Mouse (Mus musculus): ENCODE measurements around the gene Itga1.
A peak's percentile ranks its signal among the peaks of the same experiment; 100 is the strongest.

Itga1 gene

DNA sequence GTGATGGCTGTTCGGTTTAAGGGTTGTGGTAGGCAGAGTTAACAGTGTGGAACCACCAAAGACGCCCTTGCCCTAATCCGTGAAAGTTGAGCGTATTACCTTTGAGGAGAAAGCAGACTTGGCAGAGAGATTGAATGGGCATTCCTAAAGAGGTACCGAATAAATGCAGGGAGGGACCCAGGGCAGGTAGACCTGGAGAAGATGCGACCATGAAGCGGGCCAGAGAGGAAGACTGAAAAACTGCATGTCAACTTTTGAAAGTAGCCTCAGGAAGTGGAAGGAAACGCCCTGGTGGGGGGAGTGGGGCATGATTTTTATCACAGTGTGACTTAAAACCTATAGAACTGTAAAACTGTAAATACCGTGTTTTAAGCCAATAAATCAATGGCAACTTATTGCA, 2.4 kb downstream of the Itga1 start:
- no peak for DNase-seq (ENCODE audit: low read depth)

DNA sequence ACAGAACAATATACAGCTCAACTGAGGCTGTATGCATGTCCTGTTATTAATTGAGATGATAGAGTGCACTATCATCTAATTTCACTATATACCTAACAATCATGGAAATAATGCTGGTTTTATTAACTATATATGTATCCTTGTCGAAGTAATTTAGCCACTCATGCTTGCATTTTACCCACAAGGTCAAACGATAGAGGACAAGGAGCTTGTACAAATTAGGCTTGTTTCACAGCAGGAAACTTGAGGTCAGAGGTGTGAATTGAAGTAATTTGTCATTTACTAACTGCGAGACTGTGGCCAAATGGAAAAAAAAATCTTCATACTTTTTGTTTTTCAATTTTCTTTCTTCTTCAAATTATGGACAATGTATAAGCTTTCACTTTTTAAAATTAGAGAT, 3.5 kb downstream of the Itga1 start:
- DNase-seq (ENCODE audit: low read depth) = no peak

DNA sequence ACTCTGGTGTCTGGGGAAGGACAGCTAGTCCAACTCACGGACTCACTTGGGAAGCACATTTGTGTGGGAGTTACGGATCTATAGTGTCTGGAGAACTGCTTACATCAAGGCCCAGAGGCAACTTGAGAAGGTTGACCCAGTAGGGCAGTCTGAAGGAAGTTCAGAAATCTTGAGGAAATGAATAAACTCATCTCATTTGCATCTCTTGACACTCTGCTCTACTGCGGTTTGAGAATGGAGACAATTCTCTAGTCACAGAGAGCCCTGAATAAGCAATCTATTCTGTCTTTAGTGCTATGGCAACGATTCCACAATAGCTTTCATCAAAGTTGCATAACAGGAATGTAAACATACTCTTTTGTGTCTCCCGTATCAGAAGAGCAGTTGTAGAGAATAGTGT, 4.8 kb downstream of the Itga1 start:
- no peak for DNase-seq (ENCODE audit: low read depth)

DNA sequence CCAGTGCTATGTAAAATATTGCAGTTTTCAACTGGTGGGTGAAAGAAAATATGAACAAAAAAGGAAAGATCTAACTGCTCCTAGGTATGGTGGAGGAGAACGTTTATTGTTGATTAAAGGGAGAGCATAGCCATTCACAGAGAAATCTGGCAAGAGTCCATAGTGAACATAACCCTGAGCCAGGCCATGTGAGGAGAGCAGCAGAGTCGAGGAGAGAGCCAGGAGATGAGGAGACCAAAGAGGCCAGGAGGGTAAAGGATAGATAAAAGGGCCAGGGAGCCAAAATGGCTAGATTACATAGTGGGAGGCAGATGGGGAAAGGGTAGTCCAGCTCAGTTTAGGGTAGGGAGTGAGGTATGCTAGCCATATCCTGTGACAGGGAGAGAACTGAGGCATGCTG, 5.5 kb downstream of the Itga1 start:
- DNase-seq (ENCODE audit: low read depth) = no peak

DNA sequence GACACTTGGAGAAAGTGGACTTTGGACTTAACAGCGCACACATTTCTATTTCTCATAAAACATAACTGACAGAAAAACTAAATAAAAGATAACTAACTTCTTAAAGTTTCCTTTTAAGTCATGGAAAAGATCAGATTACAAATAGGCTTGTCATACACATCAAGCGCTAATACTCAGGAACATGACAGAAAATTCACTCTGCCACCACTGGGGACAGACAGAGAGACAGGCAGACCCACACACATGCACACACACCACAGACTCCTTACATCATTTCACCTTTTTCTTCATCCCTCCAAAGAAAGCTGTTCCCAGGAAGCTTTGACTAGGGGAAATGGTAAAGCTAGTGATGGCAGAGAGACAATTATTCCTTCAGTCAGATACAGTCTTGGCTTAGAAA, 6.4 kb downstream of the Itga1 start:
- no peak for DNase-seq (ENCODE audit: low read depth)

DNA sequence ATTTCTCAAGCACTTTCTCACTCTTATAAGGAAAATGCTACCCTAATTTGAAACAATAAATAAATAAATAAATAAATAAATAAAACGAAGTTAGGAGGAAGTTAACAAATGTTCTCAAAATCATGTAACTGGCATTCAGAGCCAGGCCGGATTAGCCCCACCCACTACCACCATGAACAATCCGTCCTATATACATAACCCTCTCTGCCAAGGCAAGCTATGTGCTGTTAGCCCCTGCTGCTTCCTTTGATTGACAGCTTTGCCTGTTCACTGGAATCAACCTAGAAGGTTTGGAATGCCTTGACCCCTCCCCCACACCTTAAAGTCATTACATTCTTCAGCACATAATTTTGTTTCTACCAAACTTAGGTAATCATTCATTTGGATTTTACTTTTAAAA, 10.3 kb downstream of the Itga1 start:
- DNase-seq (ENCODE audit: low read depth) = no peak

DNA sequence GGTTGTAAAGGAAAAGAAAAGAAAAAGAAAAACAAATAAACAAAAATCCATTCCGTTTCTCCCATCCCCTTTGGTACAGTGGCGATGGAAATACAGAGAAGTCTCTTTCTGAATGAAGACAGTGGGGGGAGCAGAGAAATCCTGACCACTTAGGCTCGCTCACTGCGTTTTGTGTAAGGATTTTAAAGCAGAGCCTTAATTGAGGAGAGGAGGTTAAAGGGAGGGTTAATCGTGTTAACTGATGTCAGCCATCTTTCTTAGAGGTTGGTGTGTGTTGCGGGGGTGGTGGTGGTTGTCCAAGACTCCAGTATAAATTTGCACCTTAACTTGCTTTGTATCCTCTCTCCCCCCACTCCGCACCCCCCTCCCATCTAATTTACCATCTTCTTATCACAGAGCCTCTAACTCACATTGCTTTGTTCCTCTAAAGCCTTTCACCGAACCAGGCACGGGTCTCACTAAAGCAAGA, 10.8 kb downstream of the Itga1 start:
- no peak for DNase-seq (ENCODE audit: low read depth)

DNA sequence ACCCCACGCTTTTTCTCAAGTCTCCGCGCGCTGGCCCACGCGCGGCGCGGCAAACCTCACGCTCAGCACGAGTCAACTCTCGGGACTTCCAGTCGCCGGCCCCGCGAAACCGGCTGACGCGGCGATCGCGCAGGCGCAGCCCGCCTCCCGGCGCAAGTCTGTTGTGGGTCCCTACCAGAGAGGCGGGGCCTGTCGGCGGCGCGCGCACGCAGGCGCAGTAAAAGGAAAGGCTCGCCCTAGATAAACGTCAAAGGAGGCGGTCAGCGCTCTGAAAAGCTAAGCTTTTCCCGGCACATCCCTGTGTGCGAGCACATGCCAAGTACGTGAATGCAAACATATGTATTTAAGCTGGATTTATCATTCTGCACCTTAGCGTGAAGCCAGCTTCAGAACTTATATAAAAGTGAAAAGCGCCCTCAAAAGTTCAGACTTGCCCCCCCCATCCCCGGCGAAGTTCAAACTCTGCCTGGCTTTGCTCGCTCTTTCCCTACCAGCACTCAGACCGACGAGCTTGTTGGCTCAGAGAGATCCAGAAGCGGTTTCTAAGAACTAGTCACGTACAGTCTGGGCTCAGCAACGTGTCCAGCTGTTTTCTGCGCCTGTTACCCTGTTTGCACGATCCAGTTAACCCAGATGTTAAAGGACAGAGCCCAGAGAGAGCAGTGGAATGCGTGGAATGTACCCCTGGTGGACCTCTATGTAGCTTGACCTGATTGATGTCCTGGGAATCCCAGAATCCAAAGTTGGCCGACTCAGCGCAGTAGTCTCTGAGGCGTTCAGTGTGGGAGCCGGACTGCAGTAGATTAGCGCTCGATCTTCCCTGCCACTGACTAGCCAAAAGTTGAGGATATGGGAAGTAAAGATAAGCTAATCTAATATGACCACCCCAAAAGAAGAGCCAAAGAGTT, 11.4 kb downstream of the Itga1 start, which contains the start of gene Pelo:
Gene Pelo (minus strand): TSS at position 118 of the 908 bp plus-strand sequence.
- peak; percentile 79 for DNase-seq (ENCODE audit: low read depth)

DNA sequence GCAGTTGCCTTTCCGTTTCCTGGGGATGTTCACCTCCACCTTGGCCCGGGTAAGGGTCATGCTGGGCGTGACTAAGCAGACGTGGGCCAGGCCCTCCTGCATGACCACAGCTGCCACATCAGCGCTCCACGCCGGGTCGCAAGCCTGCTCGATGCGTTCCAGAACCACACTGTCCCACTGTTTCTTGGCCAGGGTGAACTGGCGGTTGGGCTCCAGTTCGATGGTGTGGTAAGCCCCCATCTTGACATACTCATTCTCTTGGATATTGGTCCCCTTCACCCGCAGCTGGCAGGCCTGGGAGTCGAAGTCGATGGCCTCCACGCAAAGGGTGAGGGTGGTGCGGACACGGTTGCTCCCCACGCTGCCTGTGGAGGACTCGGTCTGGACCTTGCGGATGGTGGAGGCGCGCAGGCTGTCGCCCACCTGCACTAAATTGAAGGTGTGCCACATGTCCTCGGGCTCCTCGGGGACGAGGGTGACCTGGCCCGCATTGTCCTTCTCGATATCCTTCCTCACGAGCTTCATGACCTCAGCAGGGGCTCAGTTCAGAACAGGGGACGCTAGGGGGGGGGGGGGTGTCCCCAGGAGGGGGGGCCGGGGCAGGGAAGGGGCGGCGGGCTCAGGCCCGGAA, 12.3 kb downstream of the Itga1 start:
- no peak for DNase-seq (ENCODE audit: low read depth)

DNA sequence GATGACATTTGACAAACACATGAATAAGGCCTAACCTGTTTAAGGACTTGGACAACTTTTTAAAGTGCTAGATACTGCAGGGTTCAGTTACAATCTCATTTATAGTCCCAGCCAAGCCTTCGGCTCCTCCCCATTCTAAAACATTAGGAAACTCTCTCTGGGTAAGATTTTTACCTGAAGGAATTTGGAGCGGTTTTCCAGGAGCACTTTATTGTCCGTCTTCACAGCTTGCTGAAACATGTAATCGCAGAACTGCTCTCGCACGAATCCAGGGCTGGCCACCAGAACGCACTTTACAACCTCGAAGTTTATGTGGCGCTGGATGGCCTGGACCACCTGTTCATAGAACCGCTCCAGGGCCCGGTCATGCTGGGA, 12.8 kb downstream of the Itga1 start:
- no peak for DNase-seq (ENCODE audit: low read depth)

DNA sequence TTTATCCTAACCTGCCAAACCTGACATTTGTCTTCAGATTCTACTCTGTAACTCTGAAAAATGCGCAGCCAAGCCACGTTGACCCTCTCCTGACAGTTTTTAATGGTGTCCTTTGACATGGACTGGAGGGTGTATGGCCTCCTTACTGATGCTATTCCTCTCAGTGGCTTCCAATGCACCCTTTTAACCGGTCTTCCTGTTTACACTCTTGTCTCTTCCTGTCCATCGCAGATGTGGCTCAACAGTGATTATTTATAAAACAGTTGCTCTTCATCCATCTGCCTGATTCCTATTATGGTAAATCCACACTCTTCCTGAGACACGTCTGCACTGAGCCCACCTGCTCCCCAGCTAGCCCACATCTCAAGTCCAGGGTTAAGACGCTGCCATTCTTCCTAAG, 15.8 kb downstream of the Itga1 start:
- DNase-seq (ENCODE audit: low read depth) = no peak

DNA sequence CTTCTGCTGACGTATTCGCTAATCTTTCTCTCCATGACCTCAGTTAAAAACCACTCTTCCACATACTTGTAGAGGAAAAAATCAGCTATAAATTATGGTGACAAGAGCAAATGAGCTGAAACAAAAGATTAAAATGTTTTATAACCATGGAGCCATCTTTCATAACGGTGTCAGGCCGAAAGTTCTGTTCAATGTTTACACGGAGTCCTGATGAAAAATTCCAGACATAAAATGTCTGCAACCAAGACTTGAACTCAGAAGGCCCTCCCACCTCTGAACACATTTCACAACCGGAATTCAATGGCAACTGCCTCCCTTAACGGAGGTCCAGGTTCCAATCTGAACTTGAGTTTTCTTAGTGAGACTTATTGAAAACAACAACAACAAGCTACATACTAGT, 19.4 kb downstream of the Itga1 start:
- DNase-seq (ENCODE audit: low read depth) = no peak

DNA sequence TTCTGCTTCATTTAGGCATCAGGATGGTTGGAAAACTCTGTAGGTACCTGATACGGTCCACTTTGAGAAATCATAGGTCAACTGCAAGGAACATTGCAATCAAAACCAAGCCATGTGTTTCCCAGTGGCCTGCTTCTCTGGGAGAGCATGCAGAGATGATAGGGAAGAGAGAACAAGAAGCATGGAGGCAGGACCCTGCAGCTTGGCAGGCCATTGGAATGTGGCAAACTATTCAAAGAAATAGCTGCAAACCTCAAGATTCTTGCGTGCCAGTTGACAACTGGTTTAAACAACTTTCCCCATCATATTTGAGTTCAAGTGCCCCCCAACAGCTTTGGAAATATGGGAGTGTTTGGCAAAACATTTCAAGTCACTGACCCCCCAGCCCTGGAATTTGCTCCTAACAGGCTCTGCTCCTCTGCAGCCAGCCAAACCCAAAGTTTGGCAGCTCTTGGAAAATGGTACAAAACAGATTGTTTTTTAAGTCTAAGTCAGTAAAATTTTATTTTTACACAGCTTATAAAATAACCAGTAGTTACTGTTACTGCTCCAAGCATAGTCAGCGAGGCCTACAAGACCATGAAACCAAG, 21.7 kb downstream of the Itga1 start:
- no peak for DNase-seq (ENCODE audit: low read depth)

DNA sequence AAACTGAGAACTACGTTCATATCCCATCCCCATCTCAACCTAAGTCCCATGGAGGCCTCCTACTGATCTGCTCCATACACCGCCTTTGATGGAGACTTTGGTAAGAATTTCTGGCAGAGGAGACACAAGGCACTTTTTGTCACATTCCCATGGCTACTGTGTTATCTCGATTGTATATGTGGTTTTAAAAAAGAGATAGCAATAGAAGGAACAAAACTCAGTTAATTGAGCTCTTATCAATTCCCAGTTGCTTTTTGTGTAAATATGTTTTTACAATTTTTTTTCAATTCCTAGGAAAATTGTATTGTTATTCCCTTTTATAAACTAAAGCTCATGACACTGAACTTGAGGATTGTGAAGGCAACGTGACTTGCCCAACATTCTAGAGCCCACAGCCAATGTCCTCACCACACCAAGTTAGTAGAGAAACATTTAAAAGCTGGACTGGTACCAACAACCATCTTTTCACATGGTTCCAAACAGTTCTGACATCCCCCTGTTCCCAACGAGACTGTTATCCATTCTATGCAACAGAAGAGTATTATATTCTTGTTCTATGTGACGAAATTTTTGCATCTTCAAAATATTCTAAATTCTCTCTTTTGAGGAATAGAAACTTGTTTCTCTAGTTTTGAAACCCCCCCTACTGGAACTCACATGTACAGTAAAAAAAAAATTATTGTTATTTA, 22.6 kb downstream of the Itga1 start:
- DNase-seq (ENCODE audit: low read depth) = no peak

DNA sequence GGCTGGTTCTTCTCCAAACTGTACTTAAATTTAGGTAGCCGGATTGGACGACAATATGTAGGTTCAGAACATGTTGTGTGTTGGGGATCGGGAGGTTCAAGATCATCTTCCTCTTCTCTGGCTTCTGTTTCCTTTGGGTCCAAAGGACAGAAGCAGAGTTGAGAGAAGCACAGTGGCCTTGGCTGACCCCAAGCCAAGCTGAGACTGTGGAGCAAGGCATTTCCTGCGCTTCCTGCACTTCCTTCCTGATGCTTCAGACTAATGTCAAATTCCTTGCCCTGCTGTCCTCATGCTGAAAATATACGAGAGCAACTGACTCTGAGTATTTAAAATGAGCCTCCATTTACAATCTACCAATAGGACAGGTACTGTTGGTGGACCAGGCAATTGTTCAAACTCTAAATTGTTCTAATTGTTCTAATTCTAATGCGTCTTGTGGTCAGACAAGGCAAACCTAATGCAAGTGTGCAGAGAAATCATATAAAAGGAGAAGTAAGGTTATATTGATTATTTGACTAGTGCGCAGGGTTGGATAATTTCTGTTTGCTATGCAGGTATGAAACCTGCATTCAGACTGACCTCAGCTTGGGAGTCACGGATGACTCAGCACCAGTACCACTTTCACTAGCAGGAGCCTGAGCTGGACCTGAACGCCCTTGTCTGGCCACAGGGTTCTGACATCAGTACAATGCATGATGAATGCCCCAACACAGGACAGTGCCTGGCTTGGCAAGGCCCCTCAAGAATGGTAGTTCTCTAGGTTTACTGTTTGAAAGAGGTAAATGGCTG, 24.2 kb downstream of the Itga1 start:
- DNase-seq (ENCODE audit: low read depth) = peak; percentile 23

DNA sequence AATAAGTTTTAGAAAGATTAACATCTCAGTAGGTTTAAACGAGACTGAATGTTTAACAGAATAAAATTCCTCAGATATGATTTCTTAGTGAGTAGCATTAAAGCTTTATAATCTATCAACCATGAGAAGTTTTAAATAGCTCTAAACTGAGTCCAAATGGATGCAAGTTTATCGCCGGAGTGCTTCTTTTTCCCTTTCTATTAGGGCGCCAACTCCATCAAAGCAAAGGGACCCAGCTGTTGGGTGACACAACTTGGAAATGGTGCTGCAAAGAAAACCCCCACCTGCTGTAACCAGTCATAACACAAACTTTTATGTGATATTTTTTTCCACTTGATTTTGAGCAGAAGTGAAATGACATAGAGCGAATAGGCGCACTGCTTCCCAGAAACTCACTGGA, 29.4 kb downstream of the Itga1 start:
- no peak for DNase-seq (ENCODE audit: low read depth)

DNA sequence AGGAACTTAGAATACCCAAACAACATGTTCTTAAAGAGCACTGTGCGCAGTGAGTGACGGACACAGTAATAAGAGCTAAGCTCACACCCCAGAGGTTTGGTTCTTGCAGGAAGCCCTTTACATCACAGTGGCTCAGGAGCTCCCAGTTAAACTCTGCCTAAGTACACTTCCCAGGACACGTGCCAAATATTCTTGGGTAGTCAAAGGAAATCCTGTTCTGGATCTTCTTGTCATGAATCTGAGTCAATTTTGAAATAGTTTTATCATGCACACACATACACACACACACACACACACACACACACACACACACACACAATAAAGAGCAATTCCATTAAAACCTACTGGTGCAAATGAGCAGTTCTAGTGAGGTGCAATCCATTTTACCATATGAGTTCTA, 30.3 kb downstream of the Itga1 start:
- no peak for DNase-seq (ENCODE audit: low read depth)

DNA sequence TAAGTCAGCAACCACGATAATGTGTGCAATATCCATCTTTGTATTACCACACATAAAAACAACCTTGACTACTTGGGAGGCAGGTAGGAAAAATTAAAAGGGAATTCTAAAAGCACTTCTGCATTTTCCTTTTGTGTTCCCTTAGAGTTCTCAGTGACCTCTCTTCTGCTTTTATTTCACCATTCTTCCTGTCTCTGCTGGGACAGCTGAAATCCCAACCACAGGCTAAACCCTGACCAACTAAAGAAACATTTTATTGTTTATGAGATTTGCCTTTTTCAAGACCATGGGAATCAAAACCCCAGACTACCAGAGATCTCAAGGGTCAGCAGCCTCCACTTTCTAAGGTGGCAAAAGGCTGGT, 33.8 kb downstream of the Itga1 start:
- no peak for DNase-seq (ENCODE audit: low read depth)

DNA sequence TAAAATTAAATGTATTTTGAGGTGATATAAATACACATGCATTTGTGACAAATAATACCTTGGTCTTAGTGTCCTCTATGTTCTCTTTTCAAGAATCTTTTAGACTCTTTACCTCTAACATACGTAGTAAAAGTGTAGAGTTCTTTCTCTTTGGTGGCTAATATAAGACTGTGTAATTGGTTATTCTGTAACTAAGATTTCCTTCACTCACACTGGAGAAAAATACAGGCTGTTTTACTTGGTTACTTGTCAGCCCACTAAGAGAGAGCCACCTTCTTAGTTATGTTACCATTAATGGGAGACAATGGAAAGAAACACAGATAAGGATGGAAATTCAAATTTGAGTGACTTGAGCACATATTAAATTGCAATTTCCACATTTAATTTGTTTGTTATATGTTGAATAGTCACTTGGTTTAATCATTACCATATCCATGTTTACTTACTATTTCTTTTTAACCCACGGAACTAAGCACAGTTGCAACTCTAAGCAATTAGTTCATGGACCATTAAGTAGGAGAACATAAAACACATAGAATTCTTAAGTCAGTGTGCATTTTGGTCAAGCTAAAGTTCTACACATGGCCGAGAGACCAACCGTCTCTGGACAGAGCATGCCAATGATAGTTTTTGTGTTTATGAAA, 34.3 kb downstream of the Itga1 start:
- no peak for DNase-seq (ENCODE audit: low read depth)

DNA sequence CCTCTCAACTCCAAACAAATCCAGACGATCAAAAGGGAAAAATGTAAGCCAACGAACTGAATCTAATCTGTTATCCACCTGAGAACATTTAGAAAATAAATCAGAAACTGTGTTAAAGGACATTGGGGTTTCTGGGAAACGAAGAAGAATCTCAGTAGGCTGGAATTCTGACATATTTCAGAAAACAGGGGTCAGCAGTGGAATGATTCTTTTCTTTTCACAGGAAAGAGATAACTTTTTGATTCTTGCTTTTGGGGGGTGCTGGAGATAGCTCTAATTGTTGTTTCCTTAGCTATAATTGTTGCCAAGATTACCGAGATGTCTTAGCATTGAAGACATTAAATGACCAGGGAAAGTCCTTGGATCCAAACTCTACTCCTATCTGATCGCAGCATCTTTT, 44.2 kb downstream of the Itga1 start:
- no peak for DNase-seq (ENCODE audit: low read depth)

DNA sequence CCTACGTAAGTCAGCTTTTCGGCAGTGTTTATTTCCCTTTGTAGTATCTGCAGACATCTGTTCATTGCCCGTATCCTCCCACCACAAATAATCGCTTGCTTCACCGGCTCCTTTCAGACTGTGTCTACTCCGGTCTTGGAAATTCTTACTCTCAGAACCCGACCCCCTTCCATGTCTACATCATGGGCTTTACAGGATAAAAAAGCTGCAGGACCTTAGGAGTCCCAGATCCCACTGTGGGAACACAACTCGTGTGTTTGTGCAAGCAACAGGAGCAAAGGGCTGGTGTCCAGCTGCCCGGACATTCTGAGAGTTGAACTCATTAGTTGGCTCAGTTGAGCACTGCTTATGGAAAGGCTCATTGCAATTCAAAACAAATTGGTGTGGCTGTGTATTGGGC, 47.0 kb downstream of the Itga1 start:
- DNase-seq (ENCODE audit: low read depth) = no peak

Measured in 416B (cell line).